Mouse (Mus musculus): ENCODE results near the gene Pik3r4.

DNA sequence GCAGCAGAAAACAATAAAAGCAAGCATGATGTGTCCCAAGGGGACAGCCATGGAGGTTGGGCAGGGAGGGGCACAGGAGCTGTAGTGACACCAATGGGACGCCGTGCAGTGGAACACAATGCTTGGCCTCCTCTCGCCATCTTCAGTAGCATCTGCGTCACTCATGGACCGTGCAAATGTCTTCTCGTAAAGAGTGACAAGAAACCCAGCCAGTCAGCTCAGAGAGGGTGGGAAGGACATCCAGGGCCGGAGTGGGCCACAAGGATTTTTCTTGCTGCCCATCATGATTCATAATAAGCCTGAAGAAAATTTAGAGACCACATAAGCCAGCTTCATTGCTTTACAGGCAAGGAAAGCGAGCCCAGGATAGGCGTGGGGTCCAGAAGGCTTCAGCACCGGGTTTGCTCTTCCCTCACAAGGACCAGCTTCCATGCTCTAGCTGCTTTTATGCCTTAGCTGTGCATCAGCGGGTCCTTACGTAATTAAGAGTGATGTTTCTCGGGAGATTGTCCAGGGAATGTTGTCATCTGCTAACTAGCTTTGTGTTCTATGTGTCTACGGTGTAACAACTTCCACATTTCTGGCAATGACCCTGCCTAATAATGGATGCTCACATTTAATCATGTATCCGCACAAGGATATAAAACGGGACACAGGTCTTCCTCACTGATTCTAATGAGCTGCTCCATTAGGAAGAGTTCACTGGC, 61.6 kb downstream of the Pik3r4 start:
- TF ChIP-seq POLR2A (IDR thresholded peaks at IDR 0.05; ENCODE audit: control insufficient read depth, low read depth, low read length) (no peak), CTCF (IDR thresholded peaks at IDR 0.05; ENCODE audit: control insufficient read depth, insufficient read depth, insufficient replicate concordance, low read depth, low read length) (no peak)
